Mouse (Mus musculus) heart, postnatal 0 days (tissue): ENCODE measurements at regions not wholly inside any gene's neighbourhood (a gene's known extent, or its start where the extent isn't known, plus 50 kb on each side); places are given as distances from the start of the nearest gene placed in this dataset.
A peak's percentile ranks its signal among the peaks of the same experiment; 100 is the strongest.
"Not testable (repeated sequence)": the region's sequence is repeated elsewhere in the genome, so short reads cannot be mapped to it uniquely, and the experiment has no call there.

Experiments
- ATAC-seq: fragments of 200-750 bp; cut with Nextera tagmentation; 2 replicates; pipeline ENCODE4 v1.8.0; 2017; ENCODE audit warnings: low read depth, moderate number of reproducible peaks, moderate library complexity; ENCODE audit not compliant: insufficient read depth
- DNase-seq: peaks from one replicate; pipeline ENCODE4 v3.0.0-alpha.2; 2016; ENCODE audit warnings: low spot score
- H3K27ac ChIP-seq: fragments of 300-500 bp; sonication (generic); 2 replicates; pipeline ENCODE4 v1.5.1; 2014; ENCODE audit warnings: low read depth, mild to moderate bottlenecking
- H3K27me3 ChIP-seq: fragments of 300-500 bp; sonication (generic); 2 replicates; pipeline ENCODE4 v1.6.1; 2014; ENCODE audit warnings: low read length, mixed read lengths; ENCODE audit not compliant: control insufficient read depth, insufficient read depth
- H3K36me3 ChIP-seq: fragments of 300-500 bp; sonication (generic); replicated peaks from 2 replicates; pipeline ENCODE4 v1.6.1; 2014; ENCODE audit warnings: low read length, mixed read lengths; ENCODE audit not compliant: control insufficient read depth, insufficient read depth
- H3K4me1 ChIP-seq: fragments of 300-500 bp; sonication (generic); 2 replicates; pipeline ENCODE4 v1.6.1; 2014; ENCODE audit warnings: antibody characterized with exemption; ENCODE audit not compliant: control insufficient read depth, insufficient read depth
- H3K4me2 ChIP-seq: fragments of 300-500 bp; sonication (generic); 2 replicates; pipeline ENCODE4 v1.6.1; 2014; ENCODE audit warnings: low read depth, mild to moderate bottlenecking, low read length, moderate library complexity
- H3K4me3 ChIP-seq: fragments of 300-500 bp; sonication (generic); 2 replicates; pipeline ENCODE4 v1.5.1; 2014; ENCODE audit warnings: low read depth, low read length
- H3K9ac ChIP-seq: fragments of 300-500 bp; sonication (generic); replicated peaks from 2 replicates; pipeline ENCODE4 v1.6.1; 2014; ENCODE audit warnings: low read depth, low read length, mixed read lengths
- H3K9me3 ChIP-seq: fragments of 300-500 bp; sonication (generic); replicated peaks from 2 replicates; pipeline ENCODE4 v1.6.1; 2016; ENCODE audit warnings: low read length; ENCODE audit not compliant: control insufficient read depth
- CTCF ChIP-seq: IDR thresholded peaks from 2 replicates; pipeline ENCODE4 v1.5.1; 2016; ENCODE audit warnings: antibody characterized with exemption, control low read depth, low read depth
- EP300 ChIP-seq: IDR thresholded peaks from 2 replicates; pipeline ENCODE4 v1.6.1; 2016; ENCODE audit warnings: antibody characterized with exemption, low read depth
- WGBS: fragments of 180-500 bp; shearing (Covaris S2); extraction: QIAGEN DNeasy Blood & Tissue Kit; methylation state at CpG from one replicate; pipeline ENCODE4 v1.1.7; 2014; 5-methylcytosine and 5-hydroxymethylcytosine counted together

DNA sequence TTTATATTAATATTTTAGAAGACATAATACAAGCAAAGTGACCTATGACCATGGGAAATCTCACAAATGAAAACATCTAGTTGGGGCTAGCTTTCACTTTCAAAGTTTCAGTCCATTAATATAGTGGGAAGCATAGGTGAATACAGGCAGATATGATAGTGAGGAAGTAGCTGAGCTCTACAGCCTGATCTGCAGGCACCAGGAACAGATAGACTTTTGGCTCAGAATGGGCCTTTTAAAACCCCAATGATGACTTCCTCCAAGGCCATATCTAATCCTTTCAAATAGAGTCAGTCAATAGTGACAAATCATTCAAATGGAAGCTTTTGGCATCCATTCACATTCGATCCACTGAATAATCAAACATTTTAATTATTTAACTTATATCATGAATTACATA, 581.6 kb upstream of the Pcdh17 start:
- Histone ChIP-seq H3K9me3 (no peaks in the 10 kb centered on the region; the same call in 1 of the 2 replicates), H3K4me3 (no peak overlapping the region), H3K27me3 (no peaks in the 10 kb centered on the region), H3K4me2 (no peak overlapping the region), H3K36me3 (no peaks in the 10 kb centered on the region), H3K27ac (no peak overlapping the region), H3K4me1 (no peaks in the 10 kb centered on the region), H3K9ac (no peak overlapping the region)
- ATAC-seq (no peak), DNase-seq (no peak)
- TF ChIP-seq EP300 (no peak), CTCF (no peak)
- 70% methylated on average over 1 of the region's 1 CpGs for WGBS

DNA sequence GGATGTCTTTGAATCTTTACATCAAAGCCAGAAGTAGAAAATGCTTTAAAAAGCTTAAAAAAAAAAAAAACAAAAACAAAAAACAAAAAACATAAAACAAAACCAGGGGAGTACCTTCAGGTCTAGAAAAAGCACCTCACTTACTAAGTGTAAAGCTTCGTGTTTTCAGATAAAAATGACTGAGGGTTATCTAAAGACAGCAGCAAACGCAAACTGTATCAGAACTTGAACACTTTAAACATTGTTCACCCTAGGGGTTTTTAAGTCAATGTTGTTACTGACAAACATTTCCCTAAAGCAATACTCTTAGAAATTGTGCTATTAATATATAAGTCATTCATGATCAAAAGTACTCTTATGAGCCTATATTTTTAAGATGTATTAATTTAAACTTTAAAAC, 580.7 kb upstream of the Pcdh17 start:
- H3K4me2 ChIP-seq, result no peak overlapping the region
- no peaks in the 10 kb centered on the region; the same call in 1 of the 2 replicates for H3K9me3 ChIP-seq
- TF ChIP-seq EP300 (no peak), CTCF (no peak)
- H3K27me3 ChIP-seq, result no peaks in the 10 kb centered on the region
- 59% methylated on average over 2 of the region's 2 CpGs for WGBS
- H3K36me3 ChIP-seq, result no peaks in the 10 kb centered on the region
- DNase-seq, result no peak
- no peak overlapping the region for H3K4me3 ChIP-seq
- H3K4me1 ChIP-seq, result no peaks in the 10 kb centered on the region
- H3K27ac ChIP-seq, result no peak overlapping the region
- no peak for ATAC-seq
- H3K9ac ChIP-seq, result no peak overlapping the region

DNA sequence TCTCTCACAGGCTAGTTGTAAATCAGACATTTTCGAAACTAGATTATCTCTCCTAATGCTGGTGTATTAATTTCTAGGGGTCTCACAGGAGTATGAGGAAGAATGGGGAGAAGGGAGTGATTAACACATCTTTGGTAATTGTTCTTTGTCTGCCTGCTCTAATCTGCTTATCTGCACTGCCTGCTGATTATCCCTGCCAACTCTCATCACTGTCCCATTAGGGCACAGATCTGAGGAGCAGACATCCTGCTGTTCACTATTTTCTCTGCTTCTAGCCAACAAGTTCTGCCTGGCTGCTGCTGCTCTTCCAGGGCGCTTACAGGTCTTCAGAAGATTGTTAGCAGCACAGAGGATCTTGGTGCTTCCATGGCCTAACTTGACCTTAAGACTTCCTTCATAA, 557.0 kb upstream of the Pcdh17 start:
- TF ChIP-seq EP300, result no peak
- no peak for TF ChIP-seq CTCF
- Histone ChIP-seq H3K27ac (no peak overlapping the region), H3K9me3 (no peaks in the 10 kb centered on the region), H3K9ac (no peak overlapping the region), H3K4me1 (no peaks in the 10 kb centered on the region), H3K27me3 (no peaks in the 10 kb centered on the region), H3K4me3 (no peak overlapping the region), H3K36me3 (no peaks in the 10 kb centered on the region), H3K4me2 (no peak overlapping the region)
- ATAC-seq (no peak), DNase-seq (no peak)
- 35% methylated on average over 2 of the region's 2 CpGs for WGBS

DNA sequence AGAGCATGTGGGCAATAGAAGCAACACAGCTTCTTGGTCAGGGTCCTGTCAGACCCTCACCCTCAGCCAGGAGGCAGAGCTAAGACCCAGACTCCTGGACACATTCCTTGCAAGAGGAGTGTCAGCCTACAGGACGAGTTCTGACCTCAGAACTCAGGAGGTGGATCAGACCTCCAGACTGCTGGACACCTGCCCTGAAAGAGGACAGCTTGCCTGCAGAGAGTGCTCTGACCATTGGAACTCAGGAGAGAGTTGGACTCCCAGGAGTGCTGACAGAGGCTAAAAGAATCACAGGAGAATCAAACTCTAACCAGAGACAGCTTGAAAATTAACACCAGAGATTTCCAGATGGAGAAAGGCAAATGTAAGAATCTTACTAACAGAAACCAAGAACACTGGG, 542.7 kb upstream of the Pcdh17 start:
- not testable (repeated sequence) for DNase-seq, H3K27me3 ChIP-seq, H3K36me3 ChIP-seq, H3K4me3 ChIP-seq, H3K9me3 ChIP-seq, ATAC-seq, H3K4me2 ChIP-seq, H3K27ac ChIP-seq, H3K9ac ChIP-seq, H3K4me1 ChIP-seq
- 38% methylated on average over 1 of the region's 1 CpGs for WGBS

DNA sequence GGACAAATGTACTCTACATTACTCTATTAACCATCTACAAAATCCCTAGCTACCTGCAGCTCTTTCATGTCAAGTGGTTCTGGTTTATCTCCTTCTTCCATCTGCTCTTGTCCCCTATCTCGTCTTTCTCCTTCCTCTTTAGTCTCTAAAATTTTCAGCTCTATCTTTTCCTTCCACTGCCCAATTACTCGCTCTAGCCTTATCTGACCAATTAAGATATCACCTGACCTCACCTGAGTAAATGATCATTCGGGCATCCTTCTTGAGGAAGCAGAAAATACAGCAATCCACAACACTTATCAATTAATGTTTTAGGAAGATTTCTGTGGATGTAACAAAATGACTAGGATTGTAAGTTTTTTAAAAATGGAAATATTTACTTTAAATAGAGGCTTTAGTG, 500.3 kb upstream of the Pcdh17 start:
- no peak for TF ChIP-seq EP300
- no peak for TF ChIP-seq CTCF
- DNase-seq (no peak), ATAC-seq (no peak)
- H3K4me2 ChIP-seq, result no peak overlapping the region
- 0 out of 2 replicates have a peak, but pooled peaks cover 5% of the 10 kb centered on the region for H3K9me3 ChIP-seq
- 53% methylated on average over 3 of the region's 3 CpGs for WGBS
- no peak overlapping the region for H3K9ac ChIP-seq
- no peak overlapping the region for H3K27ac ChIP-seq
- H3K36me3 ChIP-seq, result no peaks in the 10 kb centered on the region
- H3K4me1 ChIP-seq, result no peaks in the 10 kb centered on the region
- H3K27me3 ChIP-seq, result no peaks in the 10 kb centered on the region
- H3K4me3 ChIP-seq, result no peak overlapping the region

DNA sequence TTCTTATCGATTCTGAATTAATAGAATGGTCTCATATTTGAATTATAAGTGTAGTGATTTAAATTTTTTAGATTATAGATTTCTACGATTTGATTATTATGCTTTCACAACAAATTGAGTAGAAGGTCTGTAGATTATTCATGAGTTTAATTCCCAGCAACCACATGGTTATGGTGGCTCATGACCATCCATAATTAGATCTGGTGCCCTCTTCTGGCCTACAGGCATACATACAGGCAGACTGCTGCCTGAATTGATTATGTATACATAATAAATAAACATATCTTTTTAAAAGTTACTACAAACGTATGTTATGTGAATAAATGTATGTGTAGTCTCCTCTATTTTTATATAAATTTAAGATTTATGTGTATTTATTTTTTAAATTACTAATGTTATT, 499.2 kb upstream of the Pcdh17 start:
- TF ChIP-seq CTCF, result peak; percentile 22; the same call in 1 of the 2 replicates
- no peak for TF ChIP-seq EP300
- Histone ChIP-seq H3K9me3 (0 out of 2 replicates have a peak, but pooled peaks cover 5% of the 10 kb centered on the region), H3K4me3 (no peak overlapping the region), H3K4me2 (no peak overlapping the region), H3K4me1 (no peaks in the 10 kb centered on the region), H3K36me3 (no peaks in the 10 kb centered on the region), H3K27me3 (no peaks in the 10 kb centered on the region), H3K9ac (no peak overlapping the region), H3K27ac (no peak overlapping the region)
- WGBS, result 40% methylated on average over 3 of the region's 3 CpGs
- DNase-seq (no peak), ATAC-seq (no peak)
